Mouse (Mus musculus) kidney, embryonic 14.5 days (tissue): ENCODE data around the gene Tpte. TPM values are rescaled to one million over a fixed set of nuclear protein-coding genes. Genes with fewer than 3 reads are reported as not detected.
"Not testable (repeated sequence)": the region's sequence is repeated elsewhere in the genome, so short reads cannot be mapped to it uniquely, and the experiment has no call there.

Experiments used
- ATAC-seq: fragments of 200-750 bp; cut with Nextera tagmentation; 2 replicates; pipeline ENCODE4 v1.8.0; 2017; ENCODE audit warnings: moderate number of reproducible peaks, mild to moderate bottlenecking, moderate TSS enrichment, moderate library complexity; ENCODE audit not compliant: low FRiP score, low TSS enrichment
- H3K27ac ChIP-seq: fragments of 300-500 bp; sonication (generic); 2 replicates; pipeline ENCODE4 v1.5.1; 2014; ENCODE audit warnings: low read depth, mild to moderate bottlenecking, low read length, moderate library complexity, mixed read lengths
- H3K27me3 ChIP-seq: fragments of 300-500 bp; sonication (generic); 2 replicates; pipeline ENCODE4 v1.6.1; 2014; ENCODE audit warnings: mild to moderate bottlenecking, low read length; ENCODE audit not compliant: control insufficient read depth, insufficient read depth
- H3K36me3 ChIP-seq: fragments of 300-500 bp; sonication (generic); 2 replicates; pipeline ENCODE4 v1.6.1; 2014; ENCODE audit warnings: low read length, mixed read lengths; ENCODE audit not compliant: control insufficient read depth, insufficient read depth
- H3K4me1 ChIP-seq: fragments of 300-500 bp; sonication (generic); 2 replicates; pipeline ENCODE4 v1.6.1; 2014; ENCODE audit warnings: low read length, mixed read lengths; ENCODE audit not compliant: control insufficient read depth, insufficient read depth
- H3K4me2 ChIP-seq: fragments of 300-500 bp; sonication (generic); replicated peaks from 2 replicates; pipeline ENCODE4 v1.6.1; 2014; ENCODE audit warnings: low read depth, mild to moderate bottlenecking, low read length
- H3K4me3 ChIP-seq: fragments of 300-500 bp; sonication (generic); 2 replicates; pipeline ENCODE4 v1.5.1; 2014; ENCODE audit warnings: mild to moderate bottlenecking, low read length
- H3K9ac ChIP-seq: fragments of 300-500 bp; sonication (generic); 2 replicates; pipeline ENCODE4 v1.6.1; 2014; ENCODE audit warnings: low read depth, mild to moderate bottlenecking, low read length, moderate library complexity
- H3K9me3 ChIP-seq: fragments of 300-500 bp; sonication (generic); 2 replicates; pipeline ENCODE4 v1.6.1; 2016; ENCODE audit warnings: low read length; ENCODE audit not compliant: control insufficient read depth
- WGBS: fragments of 180-500 bp; shearing (Covaris S2); extraction: QIAGEN DNeasy Blood & Tissue Kit; methylation state at CpG from one replicate; pipeline ENCODE4 v1.1.7; 2014; 5-methylcytosine and 5-hydroxymethylcytosine counted together
- polyA plus RNA-seq: library from polyadenylated mRNA; unstranded; fragments of >200 nt; fragmentation: Nextera tagmentation; extraction: Ambion mirVana; gene quantifications from 2 replicates; pipeline ENCODE4 v1.2.1, GENCODE M21; 2014

The Tpte gene
- polyA plus RNA-seq, 1 experiment from 2014 or later, result not detected

GRCm38 (mm10) chr8:22264292-22264691 lies 18.9 kb upstream of the Tpte start:
- no peak overlapping the region for H3K9ac ChIP-seq
- no peaks in the 10 kb centered on the region for H3K9me3 ChIP-seq
- H3K4me3 ChIP-seq, result no peak overlapping the region
- no peak overlapping the region for H3K27ac ChIP-seq
- 83% methylated on average over 6 of the region's 6 CpGs for WGBS
- H3K27me3 ChIP-seq, result no peaks in the 10 kb centered on the region
- H3K4me2 ChIP-seq, result no peak overlapping the region
- no peak for ATAC-seq
- H3K4me1 ChIP-seq, result no peaks in the 10 kb centered on the region
- H3K36me3 ChIP-seq, result no peaks in the 10 kb centered on the region

- Histone ChIP-seq H3K9ac (no peak overlapping the region), H3K4me3 (no peak overlapping the region), H3K36me3 (no peaks in the 10 kb centered on the region), H3K4me1 (no peaks in the 10 kb centered on the region), H3K27ac (no peak overlapping the region), H3K9me3 (no peaks in the 10 kb centered on the region), H3K4me2 (no peak overlapping the region), H3K27me3 (no peaks in the 10 kb centered on the region)
- no peak for ATAC-seq
- 83% methylated on average over 6 of the region's 6 CpGs for WGBS
Observed at GRCm38 (mm10) chr8:22264787-22265186, 18.5 kb upstream of the Tpte start.

GRCm38 (mm10) chr8:22265194-22265593 lies 18.0 kb upstream of the Tpte start:
- no peak overlapping the region for H3K9ac ChIP-seq
- no peak overlapping the region for H3K4me2 ChIP-seq
- no peaks in the 10 kb centered on the region for H3K4me1 ChIP-seq
- no peaks in the 10 kb centered on the region for H3K9me3 ChIP-seq
- no peaks in the 10 kb centered on the region for H3K27me3 ChIP-seq
- no peak overlapping the region for H3K27ac ChIP-seq
- 95% methylated on average over 1 of the region's 1 CpGs for WGBS
- H3K4me3 ChIP-seq, result no peak overlapping the region
- H3K36me3 ChIP-seq, result no peaks in the 10 kb centered on the region
- no peak for ATAC-seq

GRCm38 (mm10) chr8:22266809-22267208 lies 16.4 kb upstream of the Tpte start:
- WGBS, result 93% methylated on average over 3 of the region's 3 CpGs
- H3K27me3 ChIP-seq, result no peaks in the 10 kb centered on the region
- H3K36me3 ChIP-seq, result no peaks in the 10 kb centered on the region
- no peak for ATAC-seq
- H3K9ac ChIP-seq, result no peak overlapping the region
- H3K27ac ChIP-seq, result no peak overlapping the region
- H3K9me3 ChIP-seq, result no peaks in the 10 kb centered on the region
- no peak overlapping the region for H3K4me3 ChIP-seq
- no peaks in the 10 kb centered on the region for H3K4me1 ChIP-seq
- H3K4me2 ChIP-seq, result no peak overlapping the region

- no peak for ATAC-seq
- Histone ChIP-seq H3K4me2 (no peak overlapping the region), H3K4me1 (no peaks in the 10 kb centered on the region), H3K27ac (no peak overlapping the region), H3K36me3 (no peaks in the 10 kb centered on the region), H3K27me3 (no peaks in the 10 kb centered on the region), H3K9ac (no peak overlapping the region), H3K9me3 (no peaks in the 10 kb centered on the region), H3K4me3 (no peak overlapping the region)
- 84% methylated on average over 3 of the region's 3 CpGs for WGBS
Observed at GRCm38 (mm10) chr8:22273142-22273541, 10.1 kb upstream of the Tpte start.

- Histone ChIP-seq H3K27ac (no peak overlapping the region), H3K4me2 (no peak overlapping the region), H3K27me3 (no peaks in the 10 kb centered on the region), H3K4me1 (no peaks in the 10 kb centered on the region), H3K4me3 (no peak overlapping the region), H3K9ac (no peak overlapping the region), H3K36me3 (no peaks in the 10 kb centered on the region), H3K9me3 (no peaks in the 10 kb centered on the region)
- no peak for ATAC-seq
- WGBS, result 77% methylated on average over 10 of the region's 10 CpGs
Observed at GRCm38 (mm10) chr8:22274641-22275040, 8.6 kb upstream of the Tpte start.

GRCm38 (mm10) chr8:22302326-22302725 lies 19.1 kb downstream of the Tpte start:
- no peak overlapping the region for H3K4me2 ChIP-seq
- no peaks in the 10 kb centered on the region for H3K27me3 ChIP-seq
- H3K4me3 ChIP-seq, result no peak overlapping the region
- no peaks in the 10 kb centered on the region for H3K9me3 ChIP-seq
- no peaks in the 10 kb centered on the region for H3K4me1 ChIP-seq
- no peak overlapping the region for H3K27ac ChIP-seq
- H3K9ac ChIP-seq, result no peak overlapping the region
- H3K36me3 ChIP-seq, result no peaks in the 10 kb centered on the region
- 45% methylated on average over 2 of the region's 2 CpGs for WGBS
- no peak for ATAC-seq

- Histone ChIP-seq H3K4me2 (0 out of 2 replicates have a peak overlapping the region, but pooled peaks have one; percentile 26), H3K36me3 (no peaks in the 10 kb centered on the region), H3K4me1 (no peaks in the 10 kb centered on the region), H3K9me3 (no peaks in the 10 kb centered on the region), H3K9ac (no peak overlapping the region), H3K27me3 (no peaks in the 10 kb centered on the region), H3K27ac (no peak overlapping the region), H3K4me3 (no peak overlapping the region; the same call in 1 of the 2 replicates)
- WGBS, result 13% methylated on average over 7 of the region's 7 CpGs
- peak; percentile 69; the same call in 1 of the 2 replicates for ATAC-seq
Observed at GRCm38 (mm10) chr8:22302896-22303306, 19.7 kb downstream of the Tpte start.

- 92% methylated on average over 8 of the region's 9 CpGs for WGBS
- not testable (repeated sequence) for ATAC-seq
Observed at GRCm38 (mm10) chr8:22304045-22304444, 20.8 kb downstream of the Tpte start.

More at GRCm38 (mm10) chr8:22304045-22304444, 20.8 kb downstream of the Tpte start:
- H3K4me2 ChIP-seq, H3K4me1 ChIP-seq, H3K9me3 ChIP-seq, H3K27ac ChIP-seq, H3K36me3 ChIP-seq, H3K27me3 ChIP-seq, H3K4me3 ChIP-seq, H3K9ac ChIP-seq: not testable (repeated sequence)
